Mouse (Mus musculus) lung, adult 2 months (tissue): ENCODE results near the gene Smyd3. TPM values are rescaled to one million over a fixed set of nuclear protein-coding genes. Genes with fewer than 3 reads are reported as not detected.

ENCODE experiments used
- DNase-seq: peaks from one replicate; pipeline ENCODE4 v3.0.0; 2022
- H3K4me1 ChIP-seq: fragments of 200-500 bp; 2 replicates; pipeline ENCODE4 v1.6.1; 2011; ENCODE audit warnings: low read length; ENCODE audit not compliant: control insufficient read depth, insufficient read depth
- H3K4me3 ChIP-seq: fragments of 200-500 bp; replicated peaks from 2 replicates; pipeline ENCODE3; 2011; ENCODE audit warnings: low read depth, mild to moderate bottlenecking, control low read depth, low read length; ENCODE audit errors: extremely low read depth
- CTCF ChIP-seq: fragments of 200-500 bp; IDR thresholded peaks from 2 replicates; pipeline ENCODE4 v1.5.1; 2011; ENCODE audit warnings: mild to moderate bottlenecking, low read length, control low read depth; ENCODE audit not compliant: insufficient read depth
- POLR2A ChIP-seq: fragments of 200-500 bp; IDR thresholded peaks from 2 replicates; pipeline ENCODE4 v1.6.1; 2011; ENCODE audit warnings: low read depth, mild to moderate bottlenecking, control low read depth, low read length, borderline replicate concordance; ENCODE audit errors: extremely low read depth
- WGBS: fragments of 180-500 bp; shearing (Covaris S2); methylation state at CpG from one replicate; pipeline ENCODE4 v1.1.7; 2018; 5-methylcytosine and 5-hydroxymethylcytosine counted together
- polyA plus RNA-seq: library from polyadenylated mRNA; depleted of rRNA; stranded (reverse); fragments of >200 nt; gene quantifications from 2 replicates; pipeline ENCODE4 v1.2.3, GENCODE M21; 2012

The Smyd3 gene
- polyA plus RNA-seq, 1 experiment = 4.7 TPM

DNA sequence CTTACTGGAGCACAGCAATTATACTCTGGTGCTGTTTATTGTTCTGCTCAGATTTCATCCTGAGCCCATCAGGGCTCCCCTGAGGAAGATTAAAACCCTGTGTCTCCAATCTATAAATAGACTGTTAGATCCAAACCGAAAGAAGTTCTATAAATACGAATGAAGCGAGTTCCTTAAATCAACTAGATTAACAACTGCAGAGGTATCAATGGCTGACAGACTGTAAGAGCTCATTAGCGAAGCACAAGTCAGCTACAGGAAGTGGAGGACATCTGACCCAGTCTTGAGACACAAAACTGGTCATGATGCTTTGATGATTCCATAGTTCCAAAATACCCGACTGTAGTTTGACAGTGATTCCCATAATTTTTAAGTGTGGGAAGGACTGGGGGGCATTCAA, 29.9 kb downstream of the Smyd3 start:
- Histone ChIP-seq H3K4me1 (no peaks in the 10 kb centered on the region; the same call in 1 of the 2 replicates), H3K4me3 (no peak overlapping the region)
- no peak for DNase-seq
- 51% methylated on average over 5 of the region's 5 CpGs for WGBS
- TF ChIP-seq POLR2A = no peak
- TF ChIP-seq CTCF = no peak

- no peak for DNase-seq
- Histone ChIP-seq H3K4me1 (no peaks in the 10 kb centered on the region; the same call in 1 of the 2 replicates), H3K4me3 (no peak overlapping the region)
- WGBS = 80% methylated on average over 2 of the region's 2 CpGs
- no peak for TF ChIP-seq CTCF
- no peak for TF ChIP-seq POLR2A
Observed at GRCm38 (mm10) chr1:179487238-179487637, 30.6 kb downstream of the Smyd3 start.

- 40% methylated on average over 3 of the region's 3 CpGs for WGBS
- Histone ChIP-seq H3K4me3 (no peak overlapping the region), H3K4me1 (no peaks in the 10 kb centered on the region; the same call in 1 of the 2 replicates)
- DNase-seq = no peak
- TF ChIP-seq POLR2A = no peak
- TF ChIP-seq CTCF = no peak
Observed at GRCm38 (mm10) chr1:179485784-179486540, 31.9 kb downstream of the Smyd3 start.

DNA sequence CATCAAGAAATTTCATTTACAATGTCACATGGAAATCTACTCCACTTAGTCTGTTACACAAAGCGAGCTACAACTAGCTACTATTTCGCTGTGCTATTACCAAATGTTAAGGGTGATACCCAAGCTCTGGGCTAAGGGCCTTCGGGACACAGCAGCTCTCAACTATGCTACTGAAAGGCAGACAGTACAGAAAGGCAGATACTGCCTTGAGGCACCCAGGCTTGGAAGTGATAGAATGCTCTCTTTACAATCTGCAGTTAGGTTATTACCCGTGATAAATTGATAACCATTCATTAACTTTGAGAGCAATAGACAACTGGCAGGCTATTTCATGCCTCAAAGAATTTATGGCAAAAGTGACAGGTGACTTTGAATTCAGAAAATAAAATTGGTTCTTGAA, 37.0 kb downstream of the Smyd3 start:
- 87% methylated on average over 4 of the region's 4 CpGs for WGBS
- TF ChIP-seq CTCF = no peak
- TF ChIP-seq POLR2A = no peak
- Histone ChIP-seq H3K4me3 (no peak overlapping the region), H3K4me1 (no peaks in the 10 kb centered on the region)
- DNase-seq = no peak

DNA sequence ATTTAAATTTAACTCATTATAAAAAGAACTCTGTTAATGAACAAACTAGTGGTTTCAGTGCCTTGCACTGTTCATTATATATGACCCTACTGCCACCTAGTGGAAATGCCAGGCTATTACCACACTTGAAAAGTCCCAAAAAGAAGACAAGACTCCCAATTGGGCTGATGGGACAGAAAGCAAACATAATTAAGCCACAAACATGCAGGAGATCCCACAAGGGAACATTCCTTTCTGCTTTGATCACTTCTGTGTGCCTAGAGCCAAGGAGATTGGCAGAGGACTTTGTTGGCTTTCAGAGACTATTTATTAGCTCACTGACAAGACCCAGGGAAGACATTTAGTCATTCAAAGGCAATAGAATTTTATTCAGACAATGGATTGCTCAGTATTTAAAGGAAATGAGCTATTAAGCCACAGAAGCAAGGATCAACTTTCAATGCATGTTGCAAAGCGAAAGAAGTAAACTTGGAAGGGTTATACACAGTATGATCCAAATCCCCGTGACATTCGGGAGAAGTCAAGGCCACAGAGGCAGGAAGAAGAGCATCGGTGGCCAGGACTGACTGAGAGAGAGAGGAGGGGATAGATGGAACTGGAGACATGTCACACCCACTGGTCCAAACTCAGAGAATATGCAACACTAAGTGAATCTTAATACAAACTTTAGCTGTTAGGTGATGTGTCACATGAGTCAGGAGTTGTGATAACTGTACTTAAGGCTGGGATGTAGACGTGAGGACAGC, 40.5 kb downstream of the Smyd3 start:
- H3K4me3 ChIP-seq = no peak overlapping the region
- TF ChIP-seq POLR2A = no peak
- TF ChIP-seq CTCF = peak; percentile 12; the same call in 1 of the 2 replicates
- peak; percentile 11 for DNase-seq
- no peaks in the 10 kb centered on the region for H3K4me1 ChIP-seq
- WGBS = 43% methylated on average over 5 of the region's 5 CpGs

DNA sequence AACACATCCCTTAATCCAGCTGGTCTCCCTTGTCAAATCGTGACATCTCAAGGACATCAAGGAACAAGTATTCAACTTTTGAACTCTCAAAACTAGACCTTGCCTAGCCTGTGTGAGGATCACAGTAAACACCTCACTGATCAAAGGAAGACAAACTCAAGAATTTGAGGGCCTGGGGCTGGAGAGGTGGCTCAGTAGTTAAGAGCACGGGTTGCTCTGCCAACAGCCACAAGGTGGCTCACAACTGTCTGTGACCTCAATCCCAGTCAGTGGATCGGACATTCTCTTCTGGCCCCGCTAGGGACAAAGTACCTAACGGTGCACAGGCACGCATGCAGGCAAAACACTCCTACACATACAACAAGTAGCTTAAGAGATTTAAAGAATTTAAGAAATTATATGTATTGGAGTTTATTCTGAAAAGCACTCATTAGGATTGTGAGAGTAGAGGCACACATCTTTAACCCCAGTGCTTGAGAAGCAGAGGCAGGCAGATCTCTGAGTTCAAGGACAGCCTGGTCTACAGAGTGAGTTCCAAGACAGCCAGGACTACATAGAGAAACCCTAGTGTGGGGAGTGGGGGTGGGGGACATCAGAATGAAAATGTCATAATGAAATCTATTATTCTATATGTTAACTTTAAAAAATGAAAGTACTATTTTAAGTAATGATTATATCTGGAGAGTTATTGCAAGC, 41.2 kb downstream of the Smyd3 start:
- no peak for TF ChIP-seq POLR2A
- TF ChIP-seq CTCF = peak; percentile 16; the same call in 1 of the 2 replicates
- H3K4me1 ChIP-seq = no peaks in the 10 kb centered on the region
- WGBS = 45% methylated on average over 6 of the region's 6 CpGs
- no peak overlapping the region for H3K4me3 ChIP-seq
- peak; percentile 6 for DNase-seq

- Histone ChIP-seq H3K4me3 (no peak overlapping the region), H3K4me1 (no peaks in the 10 kb centered on the region)
- 66% methylated on average over 8 of the region's 8 CpGs for WGBS
- TF ChIP-seq POLR2A (no peak), CTCF (no peak)
- no peak for DNase-seq
Observed at GRCm38 (mm10) chr1:179474776-179475175, 43.1 kb downstream of the Smyd3 start.

- DNase-seq = no peak
- H3K4me1 ChIP-seq = no peaks in the 10 kb centered on the region
- TF ChIP-seq POLR2A (no peak), CTCF (no peak)
- no peak overlapping the region for H3K4me3 ChIP-seq
- WGBS = 60% methylated on average over 17 of the region's 17 CpGs
Observed at GRCm38 (mm10) chr1:179473920-179474643, 43.8 kb downstream of the Smyd3 start.

- no peak for DNase-seq
- no peak overlapping the region for H3K4me3 ChIP-seq
- 76% methylated on average over 8 of the region's 8 CpGs for WGBS
- no peak for TF ChIP-seq POLR2A
- TF ChIP-seq CTCF = no peak
- H3K4me1 ChIP-seq = no peaks in the 10 kb centered on the region
Observed at GRCm38 (mm10) chr1:179467970-179468369, 49.9 kb downstream of the Smyd3 start.
